Mouse (Mus musculus) B cell, adult 2 months (primary cell): Measurements from ENCODE around the gene Ralgps1.

Source experiments
- DNase-seq, 2 experiments: peaks; one replicate each; pipeline ENCODE4 v3.0.0; 2022

Gene Ralgps1

GRCm38 (mm10) chr2:33207069-33207468 lies 164.2 kb downstream of the Ralgps1 start:
- no peak for DNase-seq

- DNase-seq: no peak
These were observed 165.3 kb downstream of the Ralgps1 start for GRCm38 (mm10) chr2:33205939-33206525.

GRCm38 (mm10) chr2:33204980-33205379 lies 166.3 kb downstream of the Ralgps1 start:
- no peak for DNase-seq

- DNase-seq: peak; percentile 7 to 10
These were observed 168.0 kb downstream of the Ralgps1 start for GRCm38 (mm10) chr2:33203284-33203683.

GRCm38 (mm10) chr2:33200368-33201068 lies 170.8 kb downstream of the Ralgps1 start:
- no peak for DNase-seq

- no peak for DNase-seq
These were observed 181.3 kb downstream of the Ralgps1 start for GRCm38 (mm10) chr2:33189976-33190375.

- no peak for DNase-seq
These were observed 182.2 kb downstream of the Ralgps1 start for GRCm38 (mm10) chr2:33188925-33189670.

- DNase-seq: no peak
These were observed 183.4 kb downstream of the Ralgps1 start for GRCm38 (mm10) chr2:33187874-33188273.

- no peak for DNase-seq
These were observed 184.8 kb downstream of the Ralgps1 start for GRCm38 (mm10) chr2:33186505-33186904.

GRCm38 (mm10) chr2:33185258-33185657 lies 186.0 kb downstream of the Ralgps1 start:
- peak; percentile 21 to 31 for DNase-seq

- DNase-seq: no peak
These were observed 186.6 kb downstream of the Ralgps1 start for GRCm38 (mm10) chr2:33184641-33185040.

GRCm38 (mm10) chr2:33183321-33183720 lies 188.0 kb downstream of the Ralgps1 start:
- DNase-seq: no peak

- DNase-seq: no peak
These were observed 191.2 kb downstream of the Ralgps1 start for GRCm38 (mm10) chr2:33179930-33180630.

GRCm38 (mm10) chr2:33179171-33179929 lies 191.9 kb downstream of the Ralgps1 start:
- DNase-seq: no peak

- no peak for DNase-seq
These were observed 192.9 kb downstream of the Ralgps1 start for GRCm38 (mm10) chr2:33178243-33178932.

GRCm38 (mm10) chr2:33177443-33178242 lies 193.6 kb downstream of the Ralgps1 start:
- DNase-seq: no peak

- DNase-seq: no peak
These were observed 194.4 kb downstream of the Ralgps1 start for GRCm38 (mm10) chr2:33176921-33177320.

GRCm38 (mm10) chr2:33176516-33176915 lies 194.8 kb downstream of the Ralgps1 start:
- no peak for DNase-seq

- no peak for DNase-seq
These were observed 197.6 kb downstream of the Ralgps1 start for GRCm38 (mm10) chr2:33173686-33174085.

- DNase-seq: no peak
These were observed 198.2 kb downstream of the Ralgps1 start for GRCm38 (mm10) chr2:33173126-33173525.
